Mouse (Mus musculus): Measurements from ENCODE around the gene Vax1. TPM values are rescaled to one million over a fixed set of nuclear protein-coding genes. Genes with fewer than 3 reads are reported as not detected.

The Vax1 gene
- total RNA-seq, 2 experiments from 2014 or later = not detected

GRCm38 (mm10) chr19:59171151-59171870 lies 1.5 kb upstream of the Vax1 start:
- ATAC-seq (replicated peaks; ENCODE audit: low FRiP score, low TSS enrichment, poor library complexity, severe bottlenecking) = no peak

- ATAC-seq (replicated peaks; ENCODE audit: low FRiP score, low TSS enrichment, poor library complexity, severe bottlenecking) = no peak
Observed at GRCm38 (mm10) chr19:59170766-59171095, 875 bp upstream of the Vax1 start.

GRCm38 (mm10) chr19:59169143-59169935 lies 517 bp downstream of the Vax1 start:
- ATAC-seq (replicated peaks; ENCODE audit: low FRiP score, low TSS enrichment, poor library complexity, severe bottlenecking) = no peak

DNA sequence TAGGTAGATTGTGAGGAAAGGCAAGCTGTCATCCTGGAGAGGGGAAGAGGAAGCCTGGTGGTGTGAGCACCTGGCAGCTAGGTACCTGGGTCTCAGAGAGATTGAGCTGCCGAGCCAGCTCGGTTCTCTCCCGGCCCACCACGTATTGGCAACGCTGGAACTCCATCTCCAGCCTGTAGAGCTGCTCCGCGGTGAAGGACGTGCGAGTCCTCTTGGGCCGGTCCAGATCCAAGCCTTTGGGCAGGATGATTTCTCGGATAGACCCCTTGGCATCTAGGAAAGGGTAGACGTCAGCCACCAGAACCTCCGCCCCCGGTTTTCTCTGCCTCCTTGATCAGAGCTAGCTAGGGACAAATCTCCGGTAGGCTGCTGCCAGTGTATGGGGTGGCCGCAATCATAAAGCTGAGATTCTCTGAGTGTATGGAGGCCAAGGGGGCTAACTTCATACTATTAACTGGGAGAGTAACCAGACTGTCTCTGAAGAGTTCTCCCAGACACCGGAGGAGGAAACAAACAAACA lies 1.4 kb downstream of the Vax1 start:
- no peak for ATAC-seq (replicated peaks; ENCODE audit: low FRiP score, low TSS enrichment, poor library complexity, severe bottlenecking)

DNA sequence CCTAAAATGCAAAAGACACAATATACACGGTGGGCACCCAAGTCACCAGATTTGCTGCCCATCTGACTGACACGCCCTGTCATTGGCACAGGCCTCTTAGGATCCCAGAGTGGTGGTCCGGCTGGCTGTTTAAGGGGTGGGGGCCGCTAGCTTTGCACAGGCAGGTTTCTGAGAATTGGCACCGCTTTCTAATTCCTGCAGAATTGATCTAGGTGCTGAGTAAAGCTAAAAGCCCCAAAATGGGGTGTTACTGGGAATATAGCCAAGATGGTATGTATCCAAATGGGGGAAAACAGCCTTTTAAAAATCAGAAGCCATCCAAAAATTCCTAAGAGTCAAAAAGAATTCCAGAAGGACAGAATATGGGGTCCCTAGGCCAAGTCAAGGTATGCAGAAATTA lies 2.0 kb downstream of the Vax1 start:
- no peak for ATAC-seq (replicated peaks; ENCODE audit: low FRiP score, low TSS enrichment, poor library complexity, severe bottlenecking)

DNA sequence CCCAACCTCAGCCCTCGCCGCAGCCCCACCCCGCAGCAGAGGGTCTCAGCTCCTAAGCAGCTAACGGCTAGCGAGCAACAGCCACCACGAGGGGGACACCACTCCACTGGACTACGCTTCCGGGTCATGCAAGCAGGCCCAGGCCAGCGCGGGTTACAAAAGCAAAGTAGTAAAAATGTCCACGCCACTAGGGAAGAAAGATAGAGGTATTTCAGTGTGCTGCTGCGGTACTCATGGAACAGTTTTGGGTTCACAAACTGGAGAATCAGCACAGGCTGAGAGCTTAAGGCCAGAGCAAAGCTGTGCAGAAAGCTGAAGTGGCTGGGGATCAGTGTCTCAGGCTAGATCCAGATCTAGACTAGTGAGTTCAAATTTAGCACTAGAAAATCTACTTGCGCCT lies 3.0 kb downstream of the Vax1 start:
- no peak for ATAC-seq (replicated peaks; ENCODE audit: low FRiP score, low TSS enrichment, poor library complexity, severe bottlenecking)

DNA sequence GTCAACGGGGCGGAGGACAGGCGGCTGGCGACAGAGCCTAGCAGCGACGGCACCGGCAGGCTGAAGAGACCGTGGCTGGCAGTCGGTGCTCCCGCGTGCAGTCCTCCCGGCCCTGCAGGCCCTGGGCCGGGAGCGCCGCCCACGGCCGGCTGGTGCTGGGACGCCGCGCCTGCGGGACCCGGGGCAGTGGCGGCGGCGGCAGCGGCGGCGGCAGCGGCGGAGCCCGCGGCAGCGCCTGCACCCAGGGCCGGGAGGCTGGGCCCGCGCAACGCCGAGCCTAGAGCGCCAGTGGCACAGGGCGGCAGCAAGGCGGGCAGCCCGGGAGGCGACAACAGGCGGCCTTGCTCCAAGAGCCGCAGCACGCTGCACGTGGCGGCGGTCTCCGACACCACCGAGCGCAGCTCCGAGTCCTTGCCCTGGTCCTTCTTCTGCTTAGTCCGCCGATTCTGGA lies 3.5 kb downstream of the Vax1 start:
- ATAC-seq (replicated peaks; ENCODE audit: low FRiP score, low TSS enrichment, poor library complexity, severe bottlenecking) = no peak

DNA sequence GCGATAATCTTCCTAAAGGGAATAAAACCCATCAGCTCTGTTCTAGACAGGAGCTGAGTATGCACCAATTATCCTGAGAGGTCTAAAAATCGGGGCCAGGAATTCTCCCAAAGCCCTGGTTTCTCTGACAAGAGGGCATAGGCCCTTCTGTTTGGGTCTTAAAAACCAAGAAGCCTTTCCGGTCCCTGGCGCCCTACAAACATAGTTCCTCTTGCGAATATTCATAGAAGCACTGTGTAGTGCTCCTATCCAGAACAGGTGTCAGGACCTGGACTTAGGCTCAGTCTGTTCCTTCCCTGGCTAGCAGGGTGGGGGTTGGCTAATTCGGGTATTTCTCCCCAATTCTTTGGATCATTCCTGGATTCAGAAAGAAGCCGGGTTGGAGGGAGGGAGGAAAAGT lies 4.3 kb downstream of the Vax1 start:
- ATAC-seq (replicated peaks; ENCODE audit: low FRiP score, low TSS enrichment, poor library complexity, severe bottlenecking) = no peak

GRCm38 (mm10) chr19:59164896-59165560 lies 4.8 kb downstream of the Vax1 start:
- no peak for ATAC-seq (replicated peaks; ENCODE audit: low FRiP score, low TSS enrichment, poor library complexity, severe bottlenecking)

- ATAC-seq (replicated peaks; ENCODE audit: low FRiP score, low TSS enrichment, poor library complexity, severe bottlenecking) = no peak
Observed at GRCm38 (mm10) chr19:59164111-59164510, 5.7 kb downstream of the Vax1 start.

DNA sequence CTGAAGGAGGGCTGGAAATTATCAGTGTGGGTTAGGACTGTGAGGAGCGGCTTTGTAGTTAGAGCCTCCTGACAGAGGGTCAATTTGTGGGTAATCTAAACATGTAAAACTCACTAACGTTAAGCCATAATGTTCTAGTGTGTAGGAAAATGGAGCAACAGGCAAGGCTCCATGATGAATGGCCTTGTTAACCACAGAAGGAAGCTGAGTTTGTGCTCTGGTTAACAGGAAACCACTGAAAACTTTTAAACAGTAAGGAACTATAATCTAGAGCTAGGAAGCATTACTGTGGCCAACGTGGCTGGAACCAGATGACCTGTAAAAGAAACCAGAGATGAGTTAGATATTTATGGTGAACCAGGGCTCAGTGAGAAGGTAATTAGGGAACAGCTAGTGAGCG lies 13.2 kb downstream of the Vax1 start:
- ATAC-seq (replicated peaks; ENCODE audit: low FRiP score, low TSS enrichment, poor library complexity, severe bottlenecking) = no peak

GRCm38 (mm10) chr19:59154171-59154570 lies 15.7 kb downstream of the Vax1 start:
- ATAC-seq (replicated peaks; ENCODE audit: low FRiP score, low TSS enrichment, poor library complexity, severe bottlenecking) = no peak

- ATAC-seq (replicated peaks; ENCODE audit: low FRiP score, low TSS enrichment, poor library complexity, severe bottlenecking) = no peak
Observed at GRCm38 (mm10) chr19:59145492-59146140, 24.2 kb downstream of the Vax1 start.

DNA sequence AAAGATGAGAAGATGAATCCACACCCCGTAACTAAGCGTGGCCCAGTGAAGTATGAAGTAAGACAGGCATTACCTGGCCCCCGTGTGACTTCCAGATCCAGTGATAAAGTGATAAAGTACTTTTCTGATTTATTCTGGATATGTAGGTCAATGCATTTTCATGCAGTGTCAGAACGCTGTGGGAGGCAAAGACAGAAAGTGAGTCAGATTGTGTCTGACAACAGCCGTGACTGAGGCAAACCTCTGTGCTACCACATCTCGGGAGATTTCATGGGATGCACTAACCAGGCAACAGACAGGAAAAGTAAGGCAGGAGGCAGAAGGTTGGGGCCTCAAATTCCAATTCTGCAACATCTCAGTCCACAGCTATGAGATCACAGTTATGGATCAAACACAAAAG lies 24.8 kb downstream of the Vax1 start:
- no peak for ATAC-seq (replicated peaks; ENCODE audit: low FRiP score, low TSS enrichment, poor library complexity, severe bottlenecking)

DNA sequence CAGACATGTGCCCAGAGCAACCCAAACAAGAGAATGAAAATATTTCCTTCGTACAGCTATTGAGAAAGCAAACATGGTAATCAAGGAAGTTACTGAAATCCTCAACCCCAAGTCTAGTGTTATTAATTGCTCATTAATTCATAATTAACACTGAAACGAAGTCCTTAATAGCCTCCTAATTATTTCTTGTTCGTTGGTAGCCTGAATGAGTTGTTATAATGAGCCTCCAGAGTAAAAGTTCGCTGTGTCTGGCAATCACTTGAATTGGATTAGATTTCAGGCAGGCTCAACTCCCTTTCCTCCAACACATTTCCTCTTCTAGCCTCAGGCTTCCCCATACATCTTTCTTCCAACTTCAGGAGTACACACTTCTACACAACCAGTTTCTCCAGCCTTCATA lies 27.6 kb downstream of the Vax1 start:
- no peak for ATAC-seq (replicated peaks; ENCODE audit: low FRiP score, low TSS enrichment, poor library complexity, severe bottlenecking)

DNA sequence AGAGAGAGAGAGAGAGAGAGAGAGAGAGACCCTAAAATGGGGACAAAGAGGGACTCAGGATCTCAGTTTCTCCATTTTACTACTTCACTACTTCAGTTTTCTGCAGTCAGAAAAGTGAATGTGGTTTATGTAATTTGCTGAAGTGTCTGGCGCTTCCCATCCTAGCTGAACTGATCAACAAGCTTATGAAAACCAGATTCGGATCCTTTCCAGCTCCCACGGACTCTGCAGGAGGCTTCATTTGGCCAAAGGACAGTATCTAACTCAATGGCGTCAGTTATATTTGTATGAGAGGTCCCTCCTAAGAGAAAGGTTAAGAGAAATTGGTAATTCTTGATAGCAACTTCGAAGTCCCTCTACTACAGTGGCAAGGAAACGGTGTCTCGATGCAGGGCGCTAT lies 34.5 kb downstream of the Vax1 start:
- ATAC-seq (replicated peaks; ENCODE audit: low FRiP score, low TSS enrichment, poor library complexity, severe bottlenecking) = no peak

DNA sequence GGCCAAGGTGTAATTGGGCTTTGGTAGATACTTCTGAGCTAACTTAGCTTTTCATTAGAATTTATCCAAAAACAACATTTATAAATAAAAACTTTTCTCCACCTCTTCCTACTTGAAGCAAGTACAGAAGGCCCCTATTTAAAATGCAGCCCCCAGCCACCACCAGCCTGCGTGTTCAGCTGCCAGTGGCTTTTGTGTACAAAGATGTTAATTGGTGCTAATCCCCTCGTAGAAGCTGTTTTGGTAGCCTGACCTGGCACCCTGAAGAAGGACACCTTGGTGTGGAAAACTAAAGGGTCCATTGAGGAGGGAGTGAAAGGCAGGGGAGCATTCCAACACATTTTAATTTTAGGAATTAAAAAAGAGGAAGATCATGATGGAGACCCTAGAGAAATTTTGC lies 34.9 kb downstream of the Vax1 start:
- no peak for ATAC-seq (replicated peaks; ENCODE audit: low FRiP score, low TSS enrichment, poor library complexity, severe bottlenecking)

DNA sequence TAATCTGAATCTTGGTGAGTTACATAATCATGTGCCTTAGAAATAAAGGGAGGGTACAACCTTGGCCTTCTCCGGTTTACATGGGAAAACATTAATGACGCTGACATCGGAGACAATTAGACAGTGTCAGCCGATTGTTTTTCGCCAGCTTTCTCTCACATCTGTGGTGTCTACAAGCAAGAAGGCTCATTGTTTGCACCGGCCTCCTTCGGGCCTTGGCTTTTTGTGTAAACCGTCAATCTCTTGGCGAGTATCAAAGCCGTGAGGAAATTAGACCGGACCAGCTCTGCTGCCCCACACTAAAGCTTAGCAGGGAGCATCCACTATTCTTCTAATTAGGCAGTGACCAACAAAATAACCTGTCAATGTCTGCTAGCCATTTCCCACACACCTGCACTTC lies 36.7 kb downstream of the Vax1 start:
- ATAC-seq (replicated peaks; ENCODE audit: low FRiP score, low TSS enrichment, poor library complexity, severe bottlenecking) = no peak

- ATAC-seq (replicated peaks; ENCODE audit: low FRiP score, low TSS enrichment, poor library complexity, severe bottlenecking) = no peak
Observed at GRCm38 (mm10) chr19:59129671-59130070, 40.2 kb downstream of the Vax1 start.
